Mouse (Mus musculus) bone marrow macrophage, adult 2 months (primary cell): ENCODE measurements around the gene Cnot2.

Experiments used
- CTCF ChIP-seq: IDR thresholded peaks from 2 replicates; pipeline ENCODE4 v1.5.1; 2012; ENCODE audit warnings: low read depth, mild to moderate bottlenecking, low read length, moderate library complexity
- POLR2A ChIP-seq: IDR thresholded peaks from 2 replicates; pipeline ENCODE4 v1.6.1; 2012; ENCODE audit warnings: mild to moderate bottlenecking, low read depth, low read length, borderline replicate concordance

DNA sequence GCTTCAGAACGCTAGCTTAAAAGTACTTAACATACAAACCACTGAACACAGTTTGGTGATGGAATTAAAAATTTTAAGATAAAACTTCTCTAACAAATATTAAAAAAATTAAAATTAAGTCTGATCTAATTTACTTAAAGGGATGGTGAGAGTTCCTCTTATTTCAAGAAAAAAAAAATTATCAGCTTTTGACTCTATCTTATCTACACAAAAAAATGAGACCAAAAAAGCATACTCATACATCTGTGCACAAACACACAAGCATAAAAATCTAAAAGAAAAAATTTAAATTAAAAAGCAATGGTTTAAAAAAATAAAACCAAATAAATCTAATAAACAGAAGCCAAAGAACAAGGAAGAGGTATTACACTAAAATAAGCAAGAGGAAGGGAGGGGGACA lies 61.7 kb downstream of the Cnot2 start:
- TF ChIP-seq POLR2A (no peak), CTCF (no peak)
